Mouse (Mus musculus) inflammation-experienced regulatory T-cells, adult 6 months (primary cell): Measurements from ENCODE around the gene Ndufb8. TPM values are rescaled to one million over a fixed set of nuclear protein-coding genes. Genes with fewer than 3 reads are reported as not detected.

ENCODE experiments used
- ATAC-seq: one replicate; pipeline ENCODE4 v1.8.0; 2017
- polyA plus RNA-seq, 3 experiments: library from polyadenylated mRNA; unstranded; fragments of 100-300 nt; shearing (Covaris generic); gene quantifications; one replicate each; pipeline ENCODE4 v1.2.1; 2017

The Ndufb8 gene
- polyA plus RNA-seq, 3 experiments from 2014 or later: 232 to 355 (median 274) TPM

GRCm38 (mm10) chr19:44530018-44530417 lies 25.2 kb downstream of the Ndufb8 start:
- no peak for ATAC-seq

GRCm38 (mm10) chr19:44525551-44526205 lies 29.6 kb downstream of the Ndufb8 start:
- no peak for ATAC-seq

GRCm38 (mm10) chr19:44519152-44519551 lies 36.1 kb downstream of the Ndufb8 start:
- ATAC-seq: no peak

GRCm38 (mm10) chr19:44517996-44518768 lies 37.1 kb downstream of the Ndufb8 start:
- no peak for ATAC-seq

DNA sequence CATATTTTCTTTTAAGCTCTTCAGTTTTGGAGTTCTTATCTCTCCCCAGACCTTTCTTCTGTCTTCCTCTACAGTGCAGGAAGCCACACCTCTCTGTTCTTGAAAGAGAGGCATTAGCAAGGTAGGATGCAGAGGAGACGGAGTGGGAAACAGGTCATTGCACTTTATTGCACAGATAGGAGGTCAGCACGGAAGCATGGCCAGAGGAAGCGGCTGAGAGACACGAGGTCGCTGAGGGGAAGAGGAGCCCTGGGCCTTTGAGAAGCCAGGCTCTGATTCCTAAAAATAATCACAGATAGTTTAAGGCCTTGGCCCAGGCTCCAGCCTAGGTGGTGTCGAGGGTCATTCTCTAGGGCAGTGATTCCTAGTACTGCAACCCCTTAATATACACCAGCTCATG lies 39.5 kb downstream of the Ndufb8 start:
- no peak for ATAC-seq

GRCm38 (mm10) chr19:44514521-44515451 lies 40.5 kb downstream of the Ndufb8 start:
- ATAC-seq: no peak

GRCm38 (mm10) chr19:44513921-44514482 lies 41.2 kb downstream of the Ndufb8 start:
- no peak for ATAC-seq

GRCm38 (mm10) chr19:44513054-44513833 lies 42.0 kb downstream of the Ndufb8 start:
- ATAC-seq: no peak

DNA sequence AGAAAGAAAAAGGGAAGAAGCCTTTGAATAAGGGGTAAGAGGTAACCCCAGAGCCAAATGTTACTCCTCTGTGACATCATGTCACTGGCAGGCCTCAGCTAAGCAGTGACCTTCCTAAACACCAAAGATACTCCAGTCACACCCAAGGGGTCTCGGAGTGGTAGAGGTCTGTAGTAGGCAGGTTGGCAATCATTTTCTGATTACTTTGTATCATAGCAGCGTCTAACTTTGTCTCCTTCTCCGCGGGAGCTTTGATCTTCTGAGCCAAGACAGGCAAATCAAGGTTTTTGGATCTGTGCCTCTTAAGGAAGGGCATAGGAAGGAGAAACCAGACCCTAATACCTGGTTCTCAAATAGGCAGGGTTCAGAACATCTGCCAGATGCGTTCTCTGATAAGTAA lies 42.6 kb downstream of the Ndufb8 start:
- ATAC-seq: no peak

DNA sequence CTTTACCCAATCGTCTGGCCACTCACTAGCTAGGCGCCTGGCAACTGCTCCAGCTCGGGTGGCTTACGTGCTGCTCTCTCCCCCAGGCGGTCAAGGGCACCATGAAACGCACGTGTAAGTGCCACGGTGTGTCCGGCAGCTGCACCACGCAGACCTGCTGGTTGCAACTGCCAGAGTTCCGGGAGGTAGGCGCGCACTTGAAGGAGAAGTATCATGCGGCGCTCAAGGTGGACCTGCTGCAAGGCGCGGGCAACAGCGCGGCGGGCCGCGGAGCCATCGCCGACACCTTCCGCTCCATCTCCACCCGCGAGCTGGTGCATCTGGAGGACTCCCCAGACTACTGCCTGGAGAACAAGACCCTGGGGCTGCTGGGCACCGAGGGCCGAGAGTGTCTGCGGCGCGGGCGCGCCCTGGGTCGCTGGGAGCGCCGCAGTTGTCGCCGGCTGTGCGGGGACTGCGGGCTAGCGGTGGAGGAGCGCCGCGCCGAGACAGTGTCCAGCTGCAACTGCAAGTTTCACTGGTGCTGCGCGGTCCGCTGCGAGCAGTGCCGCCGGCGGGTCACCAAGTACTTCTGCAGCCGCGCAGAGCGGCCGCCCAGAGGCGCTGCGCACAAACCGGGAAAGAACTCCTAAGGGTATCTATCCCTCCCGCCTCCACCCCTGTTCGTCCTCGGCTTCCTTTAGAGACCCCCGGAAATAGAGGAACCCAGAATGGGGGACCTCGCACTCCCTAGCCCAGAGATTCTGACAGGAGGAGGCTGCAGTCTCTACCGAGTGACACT lies 43.6 kb downstream of the Ndufb8 start:
- no peak for ATAC-seq

- no peak for ATAC-seq
Observed at GRCm38 (mm10) chr19:44510534-44511175, 44.6 kb downstream of the Ndufb8 start.

DNA sequence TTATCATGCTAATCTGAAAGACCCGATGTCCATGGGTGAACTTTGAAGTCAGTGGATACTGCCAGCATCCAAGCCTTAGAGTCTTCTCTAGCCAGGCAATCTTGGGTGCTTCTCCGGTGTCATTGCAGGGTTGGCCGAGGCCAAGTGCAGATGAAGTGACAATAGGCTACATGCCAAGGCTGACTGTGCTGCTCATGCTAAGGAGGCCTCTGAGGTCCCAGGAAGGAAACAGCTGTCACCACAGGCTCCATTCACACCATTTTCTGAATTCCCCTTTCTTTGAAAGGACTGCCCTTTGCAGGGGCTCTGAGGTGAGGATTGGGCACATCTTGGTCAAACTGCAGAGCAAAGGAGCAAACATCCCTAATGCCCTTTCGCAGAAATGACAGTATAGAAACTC lies 52.5 kb downstream of the Ndufb8 start:
- ATAC-seq: no peak

DNA sequence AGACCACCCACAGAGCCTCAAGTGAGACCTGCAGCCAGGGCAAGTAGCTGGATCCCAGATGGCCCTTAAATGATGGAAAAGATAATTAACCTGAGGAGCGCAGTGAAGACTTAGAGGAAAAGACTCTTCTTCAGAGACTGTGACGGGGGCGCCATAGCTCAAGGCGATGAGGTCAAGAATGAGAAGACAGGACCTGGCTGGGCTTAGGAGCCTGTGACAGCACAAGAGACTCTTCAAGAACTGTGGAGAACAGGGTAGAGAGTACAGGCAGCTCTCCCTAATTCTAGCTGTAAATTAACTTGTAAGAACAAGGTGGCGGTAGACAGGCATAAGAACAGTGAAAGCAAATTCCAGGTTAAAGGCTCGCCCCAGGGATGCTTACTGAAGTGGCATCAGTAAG lies 53.3 kb downstream of the Ndufb8 start:
- ATAC-seq: no peak

GRCm38 (mm10) chr19:44500240-44500639 lies 55.0 kb downstream of the Ndufb8 start:
- no peak for ATAC-seq

DNA sequence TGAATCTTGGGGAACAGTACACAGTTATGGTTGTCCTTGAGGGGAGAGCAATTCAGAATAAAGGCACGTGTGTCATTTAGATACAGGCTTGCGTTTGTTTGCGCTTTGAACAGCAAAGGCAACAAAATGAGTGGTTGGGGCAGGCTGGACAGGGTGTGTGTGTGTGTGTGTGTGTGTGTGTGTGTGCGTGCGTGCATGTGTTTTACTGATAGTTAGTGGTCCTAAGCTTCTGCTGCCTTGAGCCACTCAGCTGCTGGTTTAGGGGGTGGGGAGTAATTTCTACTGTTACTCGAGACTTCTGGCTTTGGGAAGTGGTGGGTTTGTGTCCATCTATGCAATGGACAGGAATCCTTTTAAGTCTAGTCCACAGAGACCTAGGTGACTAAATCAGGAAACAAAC lies 56.3 kb downstream of the Ndufb8 start:
- no peak for ATAC-seq

Other genes starting within 250 kb of the Ndufb8 start
- gene Scd4, start 222.3 kb downstream of the Ndufb8 start, polyA plus RNA-seq: under 1 TPM; 0.29 to 0.81 (median 0.55) TPM
- gene Scd1, start 147.6 kb downstream of the Ndufb8 start, polyA plus RNA-seq: 1 to 10 TPM in 2 of 3 experiments, not detected in 1; 1.2 to 1.4 TPM
- gene Wnt8b, start 62.0 kb downstream of the Ndufb8 start, polyA plus RNA-seq: not detected
- 1 to 10 TPM in 2 of 3 experiments, under 1 TPM in 1; 0.65 to 5.5 (median 1.9) TPM for gene Sec31b, start 9.6 kb downstream of the Ndufb8 start, polyA plus RNA-seq
- gene Gm20538, start 2.6 kb downstream of the Ndufb8 start, polyA plus RNA-seq: not detected
- 10 to 100 TPM; 22.7 to 27.5 (median 26.2) TPM for gene Hif1an, start 7.4 kb upstream of the Ndufb8 start, polyA plus RNA-seq
- not detected for gene Pax2, start 200.6 kb upstream of the Ndufb8 start, polyA plus RNA-seq